10 mouse cellular contexts compared by ENCODE assay signal in genomic region chr1:36535477-36536396, GRCm38 (mm10). TPM values are rescaled to one million over a fixed set of nuclear protein-coding genes. Genes with fewer than 3 reads are reported as not detected.
DNase-seq lines count a peak whose midpoint lies in the region; ATAC-seq and TF ChIP-seq lines count a peak whose summit lies in the region.
"Had no signal": no experiment of that assay in that cellular context is flagged by ENCODE, and none has a peak within 500 bp of the region (broad histone marks: within the 10 kb centered on the region; RNA-seq: fewer than 3 reads in every experiment).

No protein-coding gene starts in this region.

- 52% methylated on average over 11 of the region's 11 CpGs for WGBS in heart, postnatal 0 days
- 86% methylated on average over 11 of the region's 11 CpGs for WGBS in midbrain, embryonic 15.5 days

- peak overlapping the region; percentile 74 for H3K4me3 ChIP-seq in gastrocnemius, adult 2 months
- no peak overlapping the region for H3K4me3 ChIP-seq in heart, postnatal 0 days (ENCODE audit: low read depth, low read length)
- H3K4me3 ChIP-seq in midbrain, embryonic 15.5 days, result no peak overlapping the region

- H3K27me3 ChIP-seq in Patski, result no peaks in the 10 kb centered on the region
- no peaks in the 10 kb centered on the region for H3K27me3 ChIP-seq in heart, postnatal 0 days (ENCODE audit: control insufficient read depth, insufficient read depth, low read length)
- no peaks in the 10 kb centered on the region for H3K27me3 ChIP-seq in midbrain, embryonic 15.5 days (replicated peaks)

- POLR2A ChIA-PET in Patski (lab: Charles Lee), result no interaction called here

- DNase-seq in MN1 (ENCODE audit: low spot score) (peak; percentile 68), Patski (ENCODE audit: low read depth, low spot score) (no peak)
- DNase-seq in gastrocnemius, adult 2 months, result peak; percentile 94
- DNase-seq in heart, postnatal 0 days (ENCODE audit: low spot score), result peak; percentile 86
- no peak for DNase-seq in thymus, postnatal 25 days
- DNase-seq in c-Kit-positive CD71-positive TER-119-positive erythroid progenitor cells, embryonic 14.5 days (ENCODE audit: low spot score), result no peak

- CTCF ChIA-PET in Patski (lab: Charles Lee), result interaction anchor here (0.9 to 1.1 kb wide), 2 partner anchors 10 to 12 kb away, joined by 3 read pairs; partner anchors contain the start of gene Ankrd39

- peak overlapping the region; percentile 44 for H3K4me2 ChIP-seq in heart, postnatal 0 days (ENCODE audit: low read depth, low read length)
- H3K4me2 ChIP-seq in midbrain, embryonic 15.5 days, result no peak overlapping the region

- TF ChIP-seq CTCF in Patski (IDR thresholded peaks at IDR 0.05), result no peak
- no peak for TF ChIP-seq CTCF in gastrocnemius, adult 2 months (IDR thresholded peaks at IDR 0.05)
- peak; percentile 5; the same call in 1 of the 2 replicates for TF ChIP-seq CTCF in heart, postnatal 0 days (IDR thresholded peaks at IDR 0.05; ENCODE audit: low read depth)

- H3K27ac ChIP-seq in gastrocnemius, adult 2 months, result peak overlapping the region; percentile 91
- H3K27ac ChIP-seq in heart, postnatal 0 days (ENCODE audit: low read depth), result peak overlapping the region; percentile 96
- H3K27ac ChIP-seq in midbrain, embryonic 15.5 days, result no peak overlapping the region
- H3K27ac ChIP-seq: liver, embryonic 14.5 days had no signal

- ATAC-seq in Patski, result peak; percentile 29
- ATAC-seq in heart, postnatal 0 days (ENCODE audit: insufficient read depth, low read depth), result peak; percentile 59
- ATAC-seq in midbrain, embryonic 15.5 days (replicated peaks), result no peak

- peak overlapping the region; percentile 40 for H3K9ac ChIP-seq in heart, postnatal 0 days (replicated peaks; ENCODE audit: low read depth, low read length)
- no peak overlapping the region for H3K9ac ChIP-seq in midbrain, embryonic 15.5 days
- H3K9ac ChIP-seq: liver, embryonic 14.5 days had no signal

- peaks cover 19% of the 10 kb centered on the region for H3K36me3 ChIP-seq in heart, postnatal 0 days (replicated peaks; ENCODE audit: control insufficient read depth, insufficient read depth, low read length)
- H3K36me3 ChIP-seq in midbrain, embryonic 15.5 days (replicated peaks), result peaks cover 15% of the 10 kb centered on the region; the same call in 1 of the 2 replicates

- peaks cover 48% of the 10 kb centered on the region for H3K4me1 ChIP-seq in heart, postnatal 0 days (ENCODE audit: control insufficient read depth, insufficient read depth)
- no peaks in the 10 kb centered on the region for H3K4me1 ChIP-seq in midbrain, embryonic 15.5 days

- in situ Hi-C loops in Patski (cut with MboI; ENCODE audit: low pct_unique_long_range_greater_than_20kb), result no loop called here

- peak; percentile 68 for TF ChIP-seq EP300 in heart, postnatal 0 days (IDR thresholded peaks at IDR 0.05; ENCODE audit: low read depth)

- no peaks in the 10 kb centered on the region for H3K9me3 ChIP-seq in heart, postnatal 0 days (replicated peaks; ENCODE audit: control insufficient read depth, low read length)
- H3K9me3 ChIP-seq in midbrain, embryonic 15.5 days, result no peaks in the 10 kb centered on the region

- intact Hi-C loops in gastrocnemius, adult 2 months (cut with DNase I), result no loop called here

RNA-seq across cellular contexts. Expression of gene Ankrd23, which starts 0.9 kb away (rescaled TPM):
- 8.2 TPM for polyA plus RNA-seq in Patski (2021)
- 1,000 to 10,000 TPM; 1,971 to 4,216 TPM for total RNA-seq in gastrocnemius, adult 2 months (2021)
- total RNA-seq in heart, postnatal 0 days (2014; rRNA removed; ENCODE audit: low replicate concordance), result 62.2 and 93.8 TPM in 2 replicates
- 26.7 and 34.2 TPM in 2 replicates for polyA plus RNA-seq in heart, postnatal 0 days (2015; fragmentation: Nextera tagmentation; extraction: Ambion mirVana)
- 19.0 and 23.5 TPM in 2 replicates for polyA plus RNA-seq in midbrain, embryonic 15.5 days (2015; fragmentation: Nextera tagmentation; extraction: Ambion mirVana)

RNA-seq across cellular contexts. Expression of gene Gm42417, which starts 3.5 kb away (rescaled TPM):
- 0.68 TPM for polyA plus RNA-seq in Patski (2021)
- 1,000 to 10,000 TPM in 1 of 2 experiments, 100 to 1,000 TPM in 1; 819 to 1,877 TPM for total RNA-seq in gastrocnemius, adult 2 months (2021)
- not detected in 2 replicates for total RNA-seq in heart, postnatal 0 days (2014; rRNA removed; ENCODE audit: low replicate concordance)
- 1.2 TPM in 1 of 2 replicates, not detected in the other for polyA plus RNA-seq in heart, postnatal 0 days (2015; fragmentation: Nextera tagmentation; extraction: Ambion mirVana)
- polyA plus RNA-seq in midbrain, embryonic 15.5 days (2015; fragmentation: Nextera tagmentation; extraction: Ambion mirVana), result 0.33 and 0.81 TPM in 2 replicates
- total RNA-seq: common myeloid progenitor, adult 5-6 weeks had no signal
- polyA plus RNA-seq: liver, embryonic 14.5 days; spleen, adult 2 months had no signal

RNA-seq across cellular contexts. Expression of gene Ankrd39, which starts 11.5 kb away (rescaled TPM):
- polyA plus RNA-seq in Patski (2021), result 11.5 TPM
- total RNA-seq in gastrocnemius, adult 2 months (2021), result 1 to 10 TPM; 7.2 to 9.3 TPM
- total RNA-seq in heart, postnatal 0 days (2014; rRNA removed; ENCODE audit: low replicate concordance), result 32.7 and 34.9 TPM in 2 replicates
- 26.6 and 29.0 TPM in 2 replicates for polyA plus RNA-seq in heart, postnatal 0 days (2015; fragmentation: Nextera tagmentation; extraction: Ambion mirVana)
- polyA plus RNA-seq in midbrain, embryonic 15.5 days (2015; fragmentation: Nextera tagmentation; extraction: Ambion mirVana), result 31.5 and 32.5 TPM in 2 replicates

RNA-seq across cellular contexts. Expression of gene Sema4c, which starts 22.4 kb away (rescaled TPM):
- polyA plus RNA-seq in Patski (2021), result 20.4 TPM
- 10 to 100 TPM in 1 of 2 experiments, 1 to 10 TPM in 1; 6.8 to 10.0 TPM for total RNA-seq in gastrocnemius, adult 2 months (2021)
- 11.9 and 13.2 TPM in 2 replicates for total RNA-seq in heart, postnatal 0 days (2014; rRNA removed; ENCODE audit: low replicate concordance)
- 5.7 and 6.1 TPM in 2 replicates for polyA plus RNA-seq in heart, postnatal 0 days (2015; fragmentation: Nextera tagmentation; extraction: Ambion mirVana)
- polyA plus RNA-seq in midbrain, embryonic 15.5 days (2015; fragmentation: Nextera tagmentation; extraction: Ambion mirVana), result 34.3 and 37.4 TPM in 2 replicates

RNA-seq across cellular contexts. Expression of gene Cnnm3, which starts 24.1 kb away (rescaled TPM):
- polyA plus RNA-seq in Patski (2021), result 19.2 TPM
- 10 to 100 TPM in 1 of 2 experiments, 1 to 10 TPM in 1; 9.7 to 12.0 TPM for total RNA-seq in gastrocnemius, adult 2 months (2021)
- 10.2 and 21.4 TPM in 2 replicates for total RNA-seq in heart, postnatal 0 days (2014; rRNA removed; ENCODE audit: low replicate concordance)
- polyA plus RNA-seq in heart, postnatal 0 days (2015; fragmentation: Nextera tagmentation; extraction: Ambion mirVana), result 2.0 and 2.2 TPM in 2 replicates
- 5.2 and 5.8 TPM in 2 replicates for polyA plus RNA-seq in midbrain, embryonic 15.5 days (2015; fragmentation: Nextera tagmentation; extraction: Ambion mirVana)

Comparison
In these comparisons a context has a peak if more than half of its experiments do, and no peak if none do; other contexts are left out.
1. DNase-seq: peak in MN1 (single experiment), gastrocnemius, adult 2 months (single experiment) and heart, postnatal 0 days (single experiment); none in Patski (single experiment), thymus, postnatal 25 days (single experiment) and c-Kit-positive CD71-positive TER-119-positive erythroid progenitor cells, embryonic 14.5 days (single experiment).